Mouse (Mus musculus): Measurements from ENCODE around the gene Srsf11.

Srsf11 gene

GRCm38 (mm10) chr3:158036329-158036988 is at the start of gene Srsf11, which contains the start of gene Lrrc40:
Srsf11 (minus strand) TSS chr3:158036639.
Lrrc40 (plus strand) TSS chr3:158036662.
- H3K4me1 ChIP-seq (replicated peaks; ENCODE audit: low read depth, low read length) = peaks cover 44% of the 10 kb centered on the region
- TF ChIP-seq NANOG (IDR thresholded peaks at IDR 0.05; ENCODE audit: borderline replicate concordance, low read length) (no peak), CTCF (conservative IDR thresholded peaks at IDR 0.05; ENCODE audit: low read length) (no peak), POU5F1 (IDR thresholded peaks at IDR 0.05; ENCODE audit: borderline replicate concordance, low read length) (no peak)
- H3K36me3 ChIP-seq (ENCODE audit: insufficient read depth, low read length) = peaks cover 17% of the 10 kb centered on the region
- peak within 1 kb of the TSS; percentile 97 for H3K4me3 ChIP-seq (replicated peaks; ENCODE audit: low read length)
- H3K9me3 ChIP-seq (ENCODE audit: low read length) = no peaks in the 10 kb centered on the region
- H3K27me3 ChIP-seq (ENCODE audit: insufficient read depth, low read length) = no peaks in the 10 kb centered on the region

GRCm38 (mm10) chr3:158077828-158078227 is 41.4 kb upstream of the Srsf11 start:
- no peak overlapping the region for H3K4me3 ChIP-seq (replicated peaks; ENCODE audit: low read length)
- TF ChIP-seq CTCF (conservative IDR thresholded peaks at IDR 0.05; ENCODE audit: low read length) = no peak
- no peak for TF ChIP-seq POU5F1 (IDR thresholded peaks at IDR 0.05; ENCODE audit: borderline replicate concordance, low read length)
- TF ChIP-seq NANOG (IDR thresholded peaks at IDR 0.05; ENCODE audit: borderline replicate concordance, low read length) = no peak
- no peaks in the 10 kb centered on the region for H3K9me3 ChIP-seq (ENCODE audit: low read length)
- peaks cover 10% of the 10 kb centered on the region; the same call in 1 of the 2 replicates for H3K27me3 ChIP-seq (ENCODE audit: insufficient read depth, low read length)
- H3K4me1 ChIP-seq (replicated peaks; ENCODE audit: low read depth, low read length) = no peaks in the 10 kb centered on the region
- no peaks in the 10 kb centered on the region for H3K36me3 ChIP-seq (ENCODE audit: insufficient read depth, low read length)

GRCm38 (mm10) chr3:158077380-158077772 is 40.9 kb upstream of the Srsf11 start:
- peaks cover 9% of the 10 kb centered on the region; the same call in 1 of the 2 replicates for H3K27me3 ChIP-seq (ENCODE audit: insufficient read depth, low read length)
- no peaks in the 10 kb centered on the region for H3K4me1 ChIP-seq (replicated peaks; ENCODE audit: low read depth, low read length)
- no peaks in the 10 kb centered on the region for H3K36me3 ChIP-seq (ENCODE audit: insufficient read depth, low read length)
- H3K9me3 ChIP-seq (ENCODE audit: low read length) = no peaks in the 10 kb centered on the region
- no peak for TF ChIP-seq CTCF (conservative IDR thresholded peaks at IDR 0.05; ENCODE audit: low read length)
- TF ChIP-seq POU5F1 (IDR thresholded peaks at IDR 0.05; ENCODE audit: borderline replicate concordance, low read length) = no peak
- no peak for TF ChIP-seq NANOG (IDR thresholded peaks at IDR 0.05; ENCODE audit: borderline replicate concordance, low read length)
- no peak overlapping the region for H3K4me3 ChIP-seq (replicated peaks; ENCODE audit: low read length)

- TF ChIP-seq POU5F1 (IDR thresholded peaks at IDR 0.05; ENCODE audit: borderline replicate concordance, low read length) (no peak), CTCF (conservative IDR thresholded peaks at IDR 0.05; ENCODE audit: low read length) (peak; percentile 90)
- no peaks in the 10 kb centered on the region for H3K4me1 ChIP-seq (replicated peaks; ENCODE audit: low read depth, low read length)
- H3K9me3 ChIP-seq (ENCODE audit: low read length) = no peaks in the 10 kb centered on the region
- H3K4me3 ChIP-seq (replicated peaks; ENCODE audit: low read length) = no peak overlapping the region
- no peaks in the 10 kb centered on the region for H3K36me3 ChIP-seq (ENCODE audit: insufficient read depth, low read length)
- peaks cover 7% of the 10 kb centered on the region; the same call in 1 of the 2 replicates for H3K27me3 ChIP-seq (ENCODE audit: insufficient read depth, low read length)
Observed at GRCm38 (mm10) chr3:158076685-158077379, 40.4 kb upstream of the Srsf11 start.

DNA sequence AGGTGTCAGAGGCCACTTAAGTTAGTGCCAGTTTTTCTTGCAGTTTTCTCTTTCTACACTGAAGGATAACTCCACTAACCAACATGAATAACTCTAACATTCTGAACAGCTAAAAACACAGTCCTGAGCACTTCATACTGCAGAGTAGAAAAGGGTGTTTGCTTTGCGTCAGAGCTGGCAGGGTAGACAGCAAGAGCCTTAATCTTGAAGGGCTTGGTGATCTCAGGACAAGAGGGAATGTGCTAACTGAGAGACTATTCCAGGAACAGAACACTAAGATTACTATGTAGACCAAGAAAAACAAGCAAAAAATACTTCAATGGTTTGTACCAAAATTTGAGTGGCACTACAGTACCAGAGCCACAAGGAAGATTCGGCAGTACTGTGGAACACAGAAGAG is 38.6 kb upstream of the Srsf11 start:
- Histone ChIP-seq H3K4me3 (replicated peaks; ENCODE audit: low read length) (no peak overlapping the region), H3K4me1 (replicated peaks; ENCODE audit: low read depth, low read length) (no peaks in the 10 kb centered on the region), H3K27me3 (ENCODE audit: insufficient read depth, low read length) (peaks cover 5% of the 10 kb centered on the region; the same call in 1 of the 2 replicates), H3K36me3 (ENCODE audit: insufficient read depth, low read length) (no peaks in the 10 kb centered on the region), H3K9me3 (ENCODE audit: low read length) (no peaks in the 10 kb centered on the region)
- TF ChIP-seq POU5F1 (IDR thresholded peaks at IDR 0.05; ENCODE audit: borderline replicate concordance, low read length) (no peak), CTCF (conservative IDR thresholded peaks at IDR 0.05; ENCODE audit: low read length) (no peak), NANOG (IDR thresholded peaks at IDR 0.05; ENCODE audit: borderline replicate concordance, low read length) (no peak)

DNA sequence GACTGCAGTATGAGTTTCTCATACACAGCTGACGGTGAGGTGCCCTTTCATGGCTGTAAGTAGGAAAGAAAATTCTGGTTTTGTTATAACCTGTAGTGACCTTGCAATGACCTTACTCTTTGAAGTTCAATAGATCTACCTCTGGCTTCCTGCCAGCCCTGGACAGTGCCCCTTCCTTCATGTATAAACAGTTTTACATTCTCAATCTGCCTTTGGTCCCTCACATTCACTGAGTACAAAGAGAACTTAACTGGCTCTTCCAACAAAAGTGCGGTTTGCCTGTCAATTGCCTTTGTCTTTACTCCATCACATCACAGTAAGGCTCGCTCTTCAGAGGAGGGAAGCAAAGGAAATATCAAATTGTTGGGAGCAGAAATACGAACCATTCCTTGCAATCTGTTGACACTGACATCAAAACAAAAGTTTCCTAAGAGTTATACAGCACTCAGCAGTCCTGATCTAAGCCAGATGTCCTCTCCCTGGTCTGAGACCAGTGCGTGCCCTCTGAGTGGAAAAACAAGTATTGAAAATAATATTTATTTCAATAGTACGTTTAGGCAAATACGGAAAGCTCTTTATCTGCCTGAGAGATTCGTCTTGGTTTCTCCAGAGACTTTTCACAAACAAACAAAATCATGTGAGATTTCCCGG is 32.3 kb upstream of the Srsf11 start:
- Histone ChIP-seq H3K9me3 (ENCODE audit: low read length) (no peaks in the 10 kb centered on the region), H3K27me3 (ENCODE audit: insufficient read depth, low read length) (no peaks in the 10 kb centered on the region), H3K36me3 (ENCODE audit: insufficient read depth, low read length) (peaks cover 35% of the 10 kb centered on the region), H3K4me3 (replicated peaks; ENCODE audit: low read length) (no peak overlapping the region), H3K4me1 (replicated peaks; ENCODE audit: low read depth, low read length) (no peaks in the 10 kb centered on the region)
- no peak for TF ChIP-seq NANOG (IDR thresholded peaks at IDR 0.05; ENCODE audit: borderline replicate concordance, low read length)
- no peak for TF ChIP-seq CTCF (conservative IDR thresholded peaks at IDR 0.05; ENCODE audit: low read length)
- TF ChIP-seq POU5F1 (IDR thresholded peaks at IDR 0.05; ENCODE audit: borderline replicate concordance, low read length) = no peak

DNA sequence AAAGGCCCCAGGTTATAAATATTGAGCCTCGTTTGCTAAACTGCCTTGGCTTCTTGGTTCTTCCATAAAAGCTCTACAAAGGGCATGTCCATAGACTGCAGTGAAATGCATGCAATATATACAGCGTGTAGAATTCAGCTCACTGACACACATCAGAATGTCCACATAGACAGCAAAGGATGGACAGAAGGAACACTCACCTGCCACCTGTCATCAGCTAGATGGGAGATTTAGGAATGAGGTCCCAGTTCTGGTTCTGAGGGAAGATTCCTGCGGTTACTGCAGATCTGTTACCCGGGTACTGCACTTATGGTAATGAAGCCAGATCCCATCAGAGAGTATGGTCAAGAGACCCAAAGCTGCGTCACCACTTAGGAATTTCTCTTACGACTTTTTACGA is 31.5 kb upstream of the Srsf11 start:
- Histone ChIP-seq H3K4me1 (replicated peaks; ENCODE audit: low read depth, low read length) (no peaks in the 10 kb centered on the region), H3K36me3 (ENCODE audit: insufficient read depth, low read length) (peaks cover 40% of the 10 kb centered on the region), H3K27me3 (ENCODE audit: insufficient read depth, low read length) (no peaks in the 10 kb centered on the region), H3K4me3 (replicated peaks; ENCODE audit: low read length) (no peak overlapping the region), H3K9me3 (ENCODE audit: low read length) (no peaks in the 10 kb centered on the region)
- TF ChIP-seq CTCF (conservative IDR thresholded peaks at IDR 0.05; ENCODE audit: low read length) (no peak), NANOG (IDR thresholded peaks at IDR 0.05; ENCODE audit: borderline replicate concordance, low read length) (no peak), POU5F1 (IDR thresholded peaks at IDR 0.05; ENCODE audit: borderline replicate concordance, low read length) (no peak)

- Histone ChIP-seq H3K36me3 (ENCODE audit: insufficient read depth, low read length) (peaks cover 60% of the 10 kb centered on the region), H3K9me3 (ENCODE audit: low read length) (no peaks in the 10 kb centered on the region), H3K4me1 (replicated peaks; ENCODE audit: low read depth, low read length) (no peaks in the 10 kb centered on the region), H3K4me3 (replicated peaks; ENCODE audit: low read length) (no peak overlapping the region), H3K27me3 (ENCODE audit: insufficient read depth, low read length) (no peaks in the 10 kb centered on the region)
- TF ChIP-seq POU5F1 (IDR thresholded peaks at IDR 0.05; ENCODE audit: borderline replicate concordance, low read length) (no peak), NANOG (IDR thresholded peaks at IDR 0.05; ENCODE audit: borderline replicate concordance, low read length) (no peak), CTCF (conservative IDR thresholded peaks at IDR 0.05; ENCODE audit: low read length) (no peak)
Observed at GRCm38 (mm10) chr3:158065256-158065655, 28.8 kb upstream of the Srsf11 start.

Data from E14TG2a.4 (cell line).